Mouse (Mus musculus): Measurements from ENCODE around the gene B4galt5. TPM values are rescaled to one million over a fixed set of nuclear protein-coding genes. Genes with fewer than 3 reads are reported as not detected.

The B4galt5 gene
- polyA plus RNA-seq, 1 experiment from 2014 or later = 14.5 TPM

DNA sequence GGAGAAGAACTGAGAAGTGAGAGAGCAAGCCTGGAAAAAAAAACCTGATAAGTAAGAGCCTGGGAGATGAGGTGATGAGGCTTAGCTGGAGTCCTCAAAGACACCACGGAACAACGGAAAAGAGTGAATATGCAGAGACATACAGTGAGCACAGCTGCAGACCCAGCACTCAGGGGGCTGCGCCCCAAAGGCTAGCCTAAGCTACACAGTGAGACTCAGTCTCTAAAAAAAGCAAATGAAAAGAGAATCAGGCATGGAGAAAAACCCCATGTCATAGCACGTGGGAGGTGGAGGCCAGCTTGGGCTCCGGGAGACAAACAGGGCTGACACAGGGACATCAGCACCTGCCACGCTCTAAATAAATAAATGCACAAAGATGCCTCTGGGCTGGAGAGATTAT lies 94.2 kb downstream of the B4galt5 start:
- WGBS = 67% methylated on average over 6 of the region's 6 CpGs
- H3K4me1 ChIP-seq = peaks cover 35% of the 10 kb centered on the region
- H3K9ac ChIP-seq = no peak overlapping the region

DNA sequence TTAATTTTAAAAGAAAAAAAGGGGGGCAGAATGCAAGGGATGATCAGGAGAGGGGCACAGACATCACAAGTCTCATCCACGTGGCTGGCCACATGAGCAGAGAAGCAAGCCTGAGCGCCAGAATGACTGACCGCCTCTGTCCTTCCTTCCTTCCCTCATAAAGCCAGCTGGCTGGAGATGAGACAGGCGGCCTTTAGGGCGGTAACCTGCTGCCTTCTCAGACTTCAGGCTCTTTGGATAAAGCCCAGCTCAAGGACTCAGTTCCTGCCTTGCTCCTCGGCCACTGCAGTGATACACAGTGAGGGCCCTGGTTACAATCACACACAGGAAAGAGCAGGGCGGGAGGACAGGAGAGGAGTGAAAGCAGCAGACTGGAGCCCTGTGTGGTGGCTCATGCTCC lies 94.8 kb downstream of the B4galt5 start:
- no peaks in the 10 kb centered on the region for H3K36me3 ChIP-seq
- H3K4me1 ChIP-seq = peaks cover 36% of the 10 kb centered on the region
- no peak for ATAC-seq (ENCODE audit: insufficient number of reproducible peaks, insufficient read depth, low FRiP score, low TSS enrichment)
- 75% methylated on average over 7 of the region's 7 CpGs for WGBS
- no peaks in the 10 kb centered on the region for H3K27me3 ChIP-seq
- no peaks in the 10 kb centered on the region for H3K9me3 ChIP-seq
- no peak overlapping the region for H3K9ac ChIP-seq
- H3K4me3 ChIP-seq = no peak overlapping the region
- no peak overlapping the region for H3K27ac ChIP-seq
- no peak overlapping the region for H3K4me2 ChIP-seq (replicated peaks)

More for the DNA sequence above, 94.2 kb downstream of the B4galt5 start:
- Histone ChIP-seq H3K36me3 (no peaks in the 10 kb centered on the region), H3K9me3 (no peaks in the 10 kb centered on the region), H3K27me3 (no peaks in the 10 kb centered on the region), H3K4me3 (no peak overlapping the region), H3K4me2 (replicated peaks) (no peak overlapping the region), H3K27ac (no peak overlapping the region)
- no peak for ATAC-seq (ENCODE audit: insufficient number of reproducible peaks, insufficient read depth, low FRiP score, low TSS enrichment)

DNA sequence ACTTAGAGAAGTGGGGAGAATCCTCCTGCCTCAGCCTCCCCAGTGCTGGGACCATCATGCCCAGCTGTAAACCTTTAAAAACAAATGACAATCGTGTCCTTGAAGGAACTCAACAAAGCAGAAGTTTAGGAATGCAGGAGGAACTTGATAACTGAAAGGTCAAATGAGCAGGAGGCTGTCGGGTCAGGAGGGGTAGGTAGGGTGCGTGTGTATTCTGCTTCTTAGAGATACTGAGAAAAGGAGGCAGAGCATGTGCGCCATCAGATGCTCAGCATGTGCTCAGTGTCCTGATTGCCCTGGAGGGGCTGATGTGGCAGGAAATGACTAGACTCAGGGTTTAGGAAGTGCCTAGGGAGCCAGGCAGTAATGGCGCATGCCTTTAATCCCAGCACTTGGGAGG lies 95.5 kb downstream of the B4galt5 start:
- no peak overlapping the region for H3K4me3 ChIP-seq
- peaks cover 36% of the 10 kb centered on the region for H3K4me1 ChIP-seq
- no peak for ATAC-seq (ENCODE audit: insufficient number of reproducible peaks, insufficient read depth, low FRiP score, low TSS enrichment)
- H3K9ac ChIP-seq = no peak overlapping the region
- 82% methylated on average over 5 of the region's 5 CpGs for WGBS
- no peak overlapping the region for H3K27ac ChIP-seq
- H3K36me3 ChIP-seq = no peaks in the 10 kb centered on the region
- no peaks in the 10 kb centered on the region for H3K9me3 ChIP-seq
- no peaks in the 10 kb centered on the region for H3K27me3 ChIP-seq
- H3K4me2 ChIP-seq (replicated peaks) = no peak overlapping the region

DNA sequence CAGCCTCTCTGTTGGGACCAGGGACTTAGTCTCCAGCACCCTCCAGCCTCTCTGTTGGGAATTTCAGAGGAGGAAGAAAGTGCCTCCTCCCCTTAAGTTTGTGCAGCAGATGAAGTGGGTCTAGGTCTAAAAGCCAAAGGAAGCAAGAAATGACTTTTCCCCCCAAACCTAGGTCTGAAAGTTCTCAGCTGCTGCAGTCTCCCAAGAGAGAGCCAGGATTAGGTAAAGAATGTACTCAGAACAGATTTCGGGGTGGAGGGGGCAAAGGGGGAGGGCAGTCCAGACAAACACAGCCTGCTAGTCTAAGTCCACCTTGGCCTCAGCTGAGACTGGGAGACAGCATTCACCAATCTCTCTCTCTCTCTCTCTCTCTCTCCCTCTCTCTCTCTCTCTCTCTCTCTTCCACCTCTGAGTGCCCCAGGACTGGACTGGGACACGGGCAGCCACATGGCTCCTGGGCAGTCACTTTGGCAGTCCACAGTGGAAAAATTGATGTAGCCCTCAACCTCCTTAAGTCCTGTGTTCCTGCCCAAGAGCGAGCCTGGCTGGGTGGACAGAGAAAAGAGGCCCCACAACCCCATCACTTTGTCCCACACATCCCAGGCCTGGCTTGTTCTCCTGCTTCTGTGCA lies 96.8 kb downstream of the B4galt5 start:
- Histone ChIP-seq H3K4me2 (replicated peaks) (no peak overlapping the region), H3K9me3 (no peaks in the 10 kb centered on the region), H3K36me3 (no peaks in the 10 kb centered on the region), H3K4me1 (peaks cover 36% of the 10 kb centered on the region), H3K4me3 (no peak overlapping the region), H3K27ac (0 out of 2 replicates have a peak overlapping the region, but pooled peaks have one; percentile 50), H3K9ac (no peak overlapping the region), H3K27me3 (no peaks in the 10 kb centered on the region)
- WGBS = 33% methylated on average over 3 of the region's 3 CpGs
- no peak for ATAC-seq (ENCODE audit: insufficient number of reproducible peaks, insufficient read depth, low FRiP score, low TSS enrichment)

DNA sequence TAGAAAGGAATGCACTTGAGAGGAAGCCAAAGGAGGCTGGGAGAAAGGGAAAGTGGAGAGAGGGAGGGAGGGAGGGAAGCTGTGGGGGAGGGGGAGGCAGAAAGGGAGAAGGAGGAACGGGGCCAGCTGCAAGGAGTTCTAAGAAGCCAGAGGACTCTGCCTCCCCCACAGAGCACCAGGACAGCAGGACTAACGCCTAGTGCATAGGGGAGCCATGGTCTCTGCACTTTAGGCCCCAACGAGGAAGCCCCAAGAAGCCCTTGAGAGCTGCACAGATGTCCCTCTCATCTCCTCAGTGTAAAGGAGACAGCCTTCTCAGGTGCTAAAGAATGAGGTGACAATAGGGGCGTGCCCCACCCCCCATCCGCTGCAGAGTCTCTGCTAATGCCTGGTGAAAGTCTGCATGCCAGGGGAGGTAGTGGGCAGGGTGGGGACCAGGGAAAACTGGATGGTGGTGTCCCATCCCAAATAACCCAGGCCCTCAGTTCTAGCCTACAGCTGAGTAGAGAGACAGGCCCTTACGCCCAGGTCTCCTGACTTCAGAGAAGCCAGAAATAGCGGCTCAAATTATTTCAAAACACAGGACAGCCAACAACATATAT lies 98.1 kb downstream of the B4galt5 start:
- Histone ChIP-seq H3K4me2 (replicated peaks) (no peak overlapping the region), H3K4me1 (peaks cover 32% of the 10 kb centered on the region), H3K27ac (peak overlapping the region; percentile 77), H3K9ac (no peak overlapping the region), H3K4me3 (no peak overlapping the region), H3K27me3 (no peaks in the 10 kb centered on the region), H3K9me3 (no peaks in the 10 kb centered on the region), H3K36me3 (no peaks in the 10 kb centered on the region)
- ATAC-seq (ENCODE audit: insufficient number of reproducible peaks, insufficient read depth, low FRiP score, low TSS enrichment) = no peak
- WGBS = 29% methylated on average over 7 of the region's 7 CpGs

DNA sequence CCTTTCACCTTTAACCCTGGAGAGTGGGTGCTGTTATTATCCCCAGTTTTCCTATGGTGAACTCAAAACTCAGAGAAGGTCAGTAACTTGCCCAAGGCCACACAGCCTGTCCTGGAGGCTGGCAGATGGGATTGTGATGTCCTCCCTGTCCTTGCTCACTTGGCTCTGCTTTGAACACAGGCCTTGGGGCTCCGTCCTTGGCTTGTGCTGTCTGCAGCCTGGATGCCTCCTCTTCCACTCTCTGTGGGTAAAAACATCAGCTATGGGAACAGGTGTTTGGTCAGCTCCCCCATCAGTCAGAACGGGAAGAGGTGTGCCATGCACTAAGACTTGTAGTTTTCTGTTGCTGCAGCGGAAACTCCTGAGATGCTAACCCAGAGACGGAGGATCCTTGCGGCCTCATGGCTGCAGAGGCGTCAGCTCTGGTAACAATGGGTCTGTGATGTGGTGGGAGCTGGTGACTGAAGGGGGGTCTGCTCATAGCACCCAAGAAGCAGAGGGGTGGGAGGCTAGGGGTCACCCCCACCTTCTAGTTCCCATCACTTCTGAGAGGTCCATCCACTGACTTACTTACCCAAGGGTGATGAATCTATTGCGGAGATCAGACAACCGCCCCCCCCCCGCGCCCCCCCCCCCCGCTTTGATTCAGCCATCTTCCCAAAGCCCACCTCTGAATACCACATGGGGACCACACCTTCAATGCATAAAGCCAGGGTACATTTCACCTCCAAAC lies 98.8 kb downstream of the B4galt5 start:
- H3K4me2 ChIP-seq (replicated peaks) = no peak overlapping the region
- H3K36me3 ChIP-seq = no peaks in the 10 kb centered on the region
- no peaks in the 10 kb centered on the region for H3K9me3 ChIP-seq
- H3K27ac ChIP-seq = peak overlapping the region; percentile 77
- no peak for ATAC-seq (ENCODE audit: insufficient number of reproducible peaks, insufficient read depth, low FRiP score, low TSS enrichment)
- H3K4me1 ChIP-seq = peaks cover 32% of the 10 kb centered on the region
- H3K9ac ChIP-seq = no peak overlapping the region
- H3K4me3 ChIP-seq = no peak overlapping the region
- no peaks in the 10 kb centered on the region for H3K27me3 ChIP-seq
- 40% methylated on average over 10 of the region's 11 CpGs for whole genome bisulfite sequencing

DNA sequence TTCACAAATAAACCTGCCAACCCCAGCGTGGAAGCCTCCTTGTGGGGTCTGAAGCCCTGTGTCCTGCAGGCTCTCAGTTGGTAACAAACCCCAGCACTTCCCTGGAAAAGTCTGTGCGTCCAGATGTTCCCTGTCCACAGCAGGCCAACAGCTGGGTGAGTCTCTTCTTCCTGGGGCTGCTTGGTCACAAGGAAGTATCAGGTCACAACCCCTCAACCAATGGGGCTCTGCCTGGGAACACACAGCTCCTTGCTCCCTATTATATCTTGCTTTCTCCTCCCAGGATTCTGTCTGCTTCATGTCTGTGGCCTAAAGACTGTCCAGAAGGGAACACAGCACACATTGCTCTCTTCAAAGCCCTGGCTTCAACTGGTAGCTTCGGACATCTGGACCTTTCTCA lies 99.4 kb downstream of the B4galt5 start:
- ATAC-seq (ENCODE audit: insufficient number of reproducible peaks, insufficient read depth, low FRiP score, low TSS enrichment) = no peak

More for the DNA sequence above, 99.4 kb downstream of the B4galt5 start:
- H3K36me3 ChIP-seq = no peaks in the 10 kb centered on the region
- H3K27me3 ChIP-seq = no peaks in the 10 kb centered on the region
- 0 out of 2 replicates have a peak, but pooled peaks cover 4% of the 10 kb centered on the region for H3K9me3 ChIP-seq
- H3K4me1 ChIP-seq = peaks cover 32% of the 10 kb centered on the region
- WGBS = 30% methylated on average over 3 of the region's 3 CpGs
- H3K4me3 ChIP-seq = no peak overlapping the region
- H3K4me2 ChIP-seq (replicated peaks) = no peak overlapping the region
- H3K9ac ChIP-seq = no peak overlapping the region
- H3K27ac ChIP-seq = no peak overlapping the region

Other genes starting within 250 kb of the B4galt5 start
- gene Kcnb1, start 159.0 kb downstream of the B4galt5 start, polyA plus RNA-seq (2016; fragmentation: Nextera tagmentation; extraction: Ambion mirVana) = 0.93 and 1.3 TPM in 2 replicates
- 17.7 and 19.1 TPM in 2 replicates for gene Ptgis, start 108.6 kb downstream of the B4galt5 start, polyA plus RNA-seq (2016; fragmentation: Nextera tagmentation; extraction: Ambion mirVana)
- 23.3 and 24.1 TPM in 2 replicates for gene Slc9a8, start 72.5 kb upstream of the B4galt5 start, polyA plus RNA-seq (2016; fragmentation: Nextera tagmentation; extraction: Ambion mirVana)
- gene Rnf114, start 143.5 kb upstream of the B4galt5 start, polyA plus RNA-seq (2016; fragmentation: Nextera tagmentation; extraction: Ambion mirVana) = 94.4 and 96.9 TPM in 2 replicates
- gene Spata2, start 143.7 kb upstream of the B4galt5 start, polyA plus RNA-seq (2016; fragmentation: Nextera tagmentation; extraction: Ambion mirVana) = 14.3 and 16.3 TPM in 2 replicates
- gene Snai1, start 189.0 kb upstream of the B4galt5 start, polyA plus RNA-seq (2016; fragmentation: Nextera tagmentation; extraction: Ambion mirVana) = 76.3 and 83.4 TPM in 2 replicates

All from embryonic facial prominence, embryonic 12.5 days (tissue).